Mouse (Mus musculus) kidney, postnatal 4 days (tissue): ENCODE measurements around the gene Hivep3.

ENCODE experiments used
- DNase-seq, 2 experiments: peaks; one replicate each; pipeline ENCODE4 v3.0.0; 2021; ENCODE audit warnings: mixed read lengths in 2 of 2

Gene Hivep3

GRCm38 (mm10) chr4:120063353-120064124 lies 330.0 kb downstream of the Hivep3 start:
- DNase-seq, result no peak

DNA sequence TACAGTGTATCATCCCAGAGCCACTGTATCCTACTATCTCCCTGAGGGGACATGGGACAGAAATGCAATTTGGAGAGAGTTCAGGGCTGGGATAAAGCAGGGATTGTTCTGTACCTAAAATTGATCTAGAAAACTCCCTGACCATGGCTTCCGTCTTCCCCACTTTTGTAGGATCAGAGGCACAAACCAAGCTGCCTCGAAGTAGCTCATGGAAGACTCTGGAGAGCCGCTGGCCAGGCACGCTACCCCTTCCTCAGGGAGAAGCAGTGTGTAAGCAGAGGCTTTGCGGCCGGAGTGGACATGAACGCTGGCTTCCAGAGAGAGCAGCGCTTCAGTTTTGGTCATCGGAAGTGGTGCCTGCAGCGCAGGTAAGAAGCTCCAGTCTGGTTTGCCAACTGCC lies 331.1 kb downstream of the Hivep3 start, which contains the start of gene AL607142.1:
AL607142.1 (plus strand) TSS at position 301 of the 400 bp plus-strand sequence.
- DNase-seq, result no peak

DNA sequence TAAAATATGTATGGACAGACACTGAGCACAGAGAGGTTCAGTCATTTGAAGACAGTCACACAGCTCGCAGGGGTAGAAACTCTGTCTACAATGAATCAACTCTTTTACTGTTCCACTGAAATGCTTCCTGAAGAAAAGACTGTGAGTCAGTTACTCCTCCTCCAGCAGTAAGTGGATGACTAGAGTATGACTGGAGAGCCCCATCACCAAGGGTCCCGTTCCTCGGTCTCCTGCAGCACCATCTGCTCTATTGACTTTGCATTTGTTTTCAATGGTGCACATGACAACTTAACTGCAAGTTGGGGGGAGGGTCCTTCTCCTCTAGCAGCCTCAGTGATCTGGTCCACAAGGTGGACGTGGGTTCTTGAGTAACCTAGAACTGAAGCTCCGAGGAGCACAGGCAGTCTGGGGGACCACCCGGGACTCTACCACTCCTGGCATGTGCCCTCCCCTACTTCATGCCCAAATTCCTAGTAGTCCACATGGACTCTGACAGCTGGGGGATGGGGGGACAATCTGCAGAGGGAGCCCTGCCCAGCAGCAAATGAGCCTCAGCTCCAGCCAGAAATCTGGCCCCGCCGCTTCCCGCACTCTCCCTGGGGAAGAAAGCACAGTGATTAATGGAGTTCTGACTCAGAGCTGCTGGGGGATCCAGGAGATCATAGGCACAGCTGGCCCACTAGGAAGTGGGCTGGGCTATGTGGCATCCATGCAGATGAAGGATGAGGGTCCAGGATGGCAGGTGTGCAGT lies 333.4 kb downstream of the Hivep3 start:
- peak; percentile 35 to 39 for DNase-seq

- no peak for DNase-seq
Observed at GRCm38 (mm10) chr4:120067592-120068235, 334.1 kb downstream of the Hivep3 start.

GRCm38 (mm10) chr4:120068883-120069581 lies 335.4 kb downstream of the Hivep3 start:
- DNase-seq, result no peak

- no peak for DNase-seq
Observed at GRCm38 (mm10) chr4:120069582-120069980, 336.0 kb downstream of the Hivep3 start.

- no peak for DNase-seq
Observed at GRCm38 (mm10) chr4:120071411-120071810, 337.8 kb downstream of the Hivep3 start.

- DNase-seq, result no peak
Observed at GRCm38 (mm10) chr4:120071842-120072507, 338.4 kb downstream of the Hivep3 start.

GRCm38 (mm10) chr4:120074061-120074460 lies 340.5 kb downstream of the Hivep3 start:
- DNase-seq, result no peak

- no peak for DNase-seq
Observed at GRCm38 (mm10) chr4:120077322-120077721, 343.7 kb downstream of the Hivep3 start.

DNA sequence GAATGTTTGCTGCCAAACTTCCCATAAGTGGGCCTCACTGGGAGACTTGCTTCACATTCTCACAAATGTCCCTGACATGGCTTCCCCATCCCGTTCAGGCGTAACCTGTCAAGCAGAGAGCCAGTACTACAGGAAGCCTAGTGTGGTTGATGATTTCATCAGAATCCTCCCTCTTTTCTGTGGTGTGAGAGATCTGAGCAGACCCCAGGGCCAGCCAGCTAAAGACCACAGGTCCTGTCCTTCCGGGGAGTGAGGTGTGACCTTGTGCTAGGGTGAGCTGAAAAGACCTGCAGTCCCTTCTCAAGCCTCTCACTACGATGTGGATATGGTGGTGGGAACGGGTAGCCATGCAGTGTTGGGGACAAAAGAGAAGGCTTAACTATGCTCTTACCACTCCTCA lies 348.9 kb downstream of the Hivep3 start:
- no peak for DNase-seq

- no peak for DNase-seq
Observed at GRCm38 (mm10) chr4:120083700-120084099, 350.1 kb downstream of the Hivep3 start.

GRCm38 (mm10) chr4:120089536-120089935 lies 356.0 kb downstream of the Hivep3 start:
- DNase-seq, result no peak

DNA sequence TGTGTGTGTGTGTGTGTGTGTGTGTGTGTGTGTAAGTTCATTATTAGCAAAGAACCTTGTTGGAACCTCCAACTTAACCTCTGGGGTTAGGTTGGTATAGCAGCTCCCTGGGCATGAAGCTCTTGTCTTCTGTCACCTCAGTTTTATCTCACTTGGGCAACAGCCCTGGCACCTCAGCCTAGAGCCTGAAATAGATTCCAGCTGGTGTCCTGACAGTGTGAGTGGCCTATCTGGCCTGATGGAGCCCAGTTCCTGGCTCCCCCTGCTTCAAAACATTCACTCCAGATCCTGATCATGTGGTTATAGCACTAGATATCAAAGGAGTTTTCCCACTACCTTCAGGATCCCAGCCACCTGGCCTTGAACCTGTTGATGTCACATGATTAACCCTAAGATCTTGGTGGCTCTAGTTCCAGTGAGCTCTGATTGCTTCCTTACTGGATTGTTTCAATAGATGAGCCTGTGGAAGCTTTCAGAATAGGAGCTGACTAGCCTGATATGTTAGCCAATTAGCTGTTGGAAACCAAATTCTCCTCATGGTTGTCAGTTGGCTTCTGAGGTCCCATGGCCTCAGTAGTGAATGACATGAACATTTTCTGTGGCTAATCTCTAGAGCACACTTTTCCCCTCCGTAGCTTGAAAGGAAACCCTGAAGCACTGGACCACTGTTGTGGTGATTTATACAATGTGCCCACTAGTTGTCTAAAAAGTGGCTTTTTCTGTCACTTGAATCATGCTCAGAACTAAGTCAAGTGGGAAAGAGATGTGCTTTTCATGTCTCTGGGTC lies 358.6 kb downstream of the Hivep3 start:
- DNase-seq, result no peak

GRCm38 (mm10) chr4:120096935-120097334 lies 363.4 kb downstream of the Hivep3 start:
- DNase-seq, result no peak

DNA sequence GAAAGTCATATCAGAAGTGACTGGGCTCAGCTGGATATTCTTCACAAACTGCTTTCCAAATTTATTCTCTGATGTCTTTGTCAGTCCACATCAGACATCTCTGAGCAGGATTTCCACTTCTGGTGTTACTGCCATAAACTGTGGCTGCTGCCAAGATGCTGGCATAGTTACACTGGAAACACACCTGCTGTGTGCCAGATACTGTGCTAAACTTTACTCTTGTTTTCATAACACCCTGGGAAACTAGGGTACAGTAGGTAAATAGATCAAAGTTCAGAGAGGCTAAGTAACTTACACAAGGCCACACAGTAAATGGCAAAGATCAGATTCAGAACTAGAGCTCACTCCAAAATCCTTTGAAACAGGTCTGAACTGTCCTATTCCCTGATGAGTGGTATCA lies 367.6 kb downstream of the Hivep3 start:
- DNase-seq, result no peak

GRCm38 (mm10) chr4:120104599-120104998 lies 371.0 kb downstream of the Hivep3 start:
- DNase-seq, result peak; percentile 81 to 83

GRCm38 (mm10) chr4:120106362-120106761 lies 372.8 kb downstream of the Hivep3 start:
- no peak for DNase-seq

- no peak for DNase-seq
Observed at GRCm38 (mm10) chr4:120107787-120108186, 374.2 kb downstream of the Hivep3 start.

GRCm38 (mm10) chr4:120115516-120115915 lies 381.9 kb downstream of the Hivep3 start:
- DNase-seq, result no peak

GRCm38 (mm10) chr4:120116312-120116711 lies 382.7 kb downstream of the Hivep3 start:
- no peak for DNase-seq
